Mouse (Mus musculus) ovary, postnatal 14 days (tissue): Measurements from ENCODE around the gene Uaca.

Source experiments
- DNase-seq: peaks from one replicate; pipeline ENCODE4 v3.0.0; 2022; ENCODE audit warnings: low spot score

Uaca gene

GRCm38 (mm10) chr9:60837449-60838141 lies 43.3 kb downstream of the Uaca start:
- DNase-seq = no peak

GRCm38 (mm10) chr9:60838331-60838872 lies 44.1 kb downstream of the Uaca start:
- no peak for DNase-seq

- no peak for DNase-seq
Observed at GRCm38 (mm10) chr9:60841393-60841792, 47.1 kb downstream of the Uaca start.

DNA sequence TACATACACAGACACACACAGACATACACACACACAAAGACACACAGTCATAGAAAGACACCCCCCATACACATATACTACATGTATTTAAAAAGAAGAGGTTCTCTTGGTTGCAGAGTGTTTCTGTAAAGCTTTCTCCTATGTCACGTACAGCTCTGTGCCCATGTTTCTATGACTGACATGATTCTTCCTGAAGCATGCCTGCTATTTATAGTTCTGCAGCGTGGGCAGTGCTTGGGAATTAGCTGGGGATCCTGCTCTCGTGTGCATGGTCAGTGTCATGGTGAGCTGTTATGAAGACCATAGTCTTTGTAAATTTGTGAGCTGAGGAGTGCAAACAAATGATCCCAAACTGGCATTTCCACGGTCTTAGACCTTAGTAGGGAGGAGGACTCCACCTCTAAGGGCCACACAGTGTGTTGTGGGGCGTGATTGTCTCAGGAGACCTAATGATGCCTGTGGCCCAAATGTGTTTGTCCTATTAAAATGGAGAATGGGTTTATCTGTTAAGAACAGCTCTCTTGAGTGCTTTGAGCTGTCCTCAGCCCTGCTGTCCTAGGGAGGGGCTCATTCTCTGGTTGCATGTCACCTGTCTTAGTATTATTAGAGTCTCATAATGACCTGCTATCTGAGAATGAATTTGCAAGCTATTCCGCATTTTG lies 49.2 kb downstream of the Uaca start:
- no peak for DNase-seq

DNA sequence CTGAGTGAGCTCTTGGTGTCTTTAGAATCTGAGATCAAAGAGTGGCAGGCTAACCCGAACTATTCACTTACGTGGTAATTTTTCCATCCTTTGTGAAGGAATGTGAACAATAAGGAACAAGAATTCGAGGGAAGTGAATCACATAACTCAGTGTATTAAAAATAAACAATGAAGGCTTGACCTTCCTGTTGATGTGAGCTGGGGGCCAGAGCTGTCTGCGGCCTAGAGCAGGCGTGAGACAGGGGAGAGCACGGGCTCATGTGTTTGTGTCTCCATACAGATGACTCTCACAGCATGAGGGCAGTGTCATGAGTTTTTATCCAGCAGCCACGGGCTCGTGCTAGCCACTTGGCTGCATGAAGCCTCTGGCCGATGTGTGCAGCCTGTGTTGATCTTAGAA lies 54.4 kb downstream of the Uaca start:
- DNase-seq = no peak

DNA sequence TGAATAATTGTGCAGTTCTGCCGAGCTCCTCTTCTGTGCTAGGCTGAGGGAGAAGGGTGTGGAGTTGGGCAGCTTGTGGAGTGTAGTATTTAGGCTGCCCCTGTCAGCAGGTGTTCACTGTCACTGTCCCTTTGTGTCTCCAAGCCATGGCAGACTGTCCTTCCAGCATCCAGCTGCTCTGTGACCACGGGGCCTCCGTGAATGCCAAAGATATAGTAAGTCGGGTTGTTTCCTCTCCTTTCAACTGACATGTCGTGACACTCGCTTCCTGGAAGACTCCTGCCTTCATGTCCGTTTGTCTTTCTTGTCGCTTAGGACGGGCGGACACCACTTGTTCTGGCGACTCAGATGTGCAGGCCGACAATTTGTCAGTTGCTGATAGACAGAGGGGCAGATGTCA lies 55.6 kb downstream of the Uaca start:
- no peak for DNase-seq

- DNase-seq = no peak
Observed at GRCm38 (mm10) chr9:60854196-60854595, 59.9 kb downstream of the Uaca start.

GRCm38 (mm10) chr9:60857833-60858232 lies 63.5 kb downstream of the Uaca start:
- DNase-seq = peak; percentile 45

GRCm38 (mm10) chr9:60858306-60858960 lies 64.1 kb downstream of the Uaca start:
- peak; percentile 49 for DNase-seq

- DNase-seq = no peak
Observed at GRCm38 (mm10) chr9:60859031-60859430, 64.7 kb downstream of the Uaca start.

- DNase-seq = no peak
Observed at GRCm38 (mm10) chr9:60861030-60861429, 66.7 kb downstream of the Uaca start.

GRCm38 (mm10) chr9:60864664-60865063 lies 70.3 kb downstream of the Uaca start:
- DNase-seq = no peak

DNA sequence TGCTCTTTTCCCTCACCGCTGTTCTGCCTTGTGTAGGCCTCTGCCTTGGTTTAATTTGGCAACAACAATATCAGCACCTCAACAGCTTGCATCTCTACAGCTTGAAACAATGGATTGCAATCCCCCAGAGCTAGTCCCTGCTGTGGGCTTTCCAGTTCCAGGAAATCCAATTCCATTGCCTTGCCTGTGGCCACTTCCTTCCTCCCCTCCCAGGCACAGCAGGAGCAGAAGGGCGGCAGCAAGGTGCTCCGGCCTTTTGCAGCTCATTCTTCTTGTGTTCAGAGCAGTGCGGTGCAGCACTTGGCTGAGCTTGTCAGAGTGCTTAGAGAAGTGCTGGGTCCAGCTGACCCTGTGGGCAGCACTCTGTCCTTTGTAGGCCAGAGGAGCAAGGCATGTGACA lies 71.5 kb downstream of the Uaca start:
- DNase-seq = no peak

GRCm38 (mm10) chr9:60870451-60870850 lies 76.1 kb downstream of the Uaca start:
- DNase-seq = no peak

GRCm38 (mm10) chr9:60870919-60871503 lies 76.7 kb downstream of the Uaca start:
- DNase-seq = no peak

- no peak for DNase-seq
Observed at GRCm38 (mm10) chr9:60873257-60874054, 79.1 kb downstream of the Uaca start.

DNA sequence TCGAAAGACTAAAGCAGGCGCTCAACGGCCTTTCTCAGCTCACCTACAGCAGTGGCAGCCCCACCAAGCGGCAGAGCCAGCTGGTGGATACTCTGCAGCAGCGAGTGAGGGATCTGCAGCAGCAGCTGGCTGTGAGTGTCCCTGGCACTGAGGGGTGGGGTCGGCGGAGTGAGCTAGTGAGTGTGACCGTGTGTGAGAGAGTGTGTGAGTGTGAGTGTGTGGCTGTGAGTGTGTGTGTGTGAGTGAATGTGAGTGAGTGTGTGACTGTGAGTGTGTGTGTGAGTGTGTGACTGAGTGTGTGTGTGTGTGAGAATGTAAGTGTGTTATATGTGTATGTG lies 79.7 kb downstream of the Uaca start:
- no peak for DNase-seq

DNA sequence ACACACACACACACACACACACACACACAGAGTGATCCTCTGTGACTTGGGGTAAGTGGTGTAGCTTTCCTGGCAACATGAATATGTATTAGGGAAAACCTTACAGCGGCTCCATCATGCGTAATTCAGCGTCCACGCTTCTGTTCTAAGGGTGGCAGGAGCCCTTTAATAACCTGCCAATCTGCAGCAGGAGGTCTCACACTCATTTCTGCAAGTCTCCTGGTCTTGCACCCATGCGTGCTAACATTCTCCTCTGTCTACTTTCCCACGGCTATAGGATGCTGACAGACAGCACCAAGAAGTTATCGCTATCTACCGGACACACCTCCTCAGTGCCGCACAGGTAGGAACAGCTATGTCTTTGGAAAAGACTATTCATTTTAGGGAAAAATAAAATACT lies 81.7 kb downstream of the Uaca start:
- no peak for DNase-seq

DNA sequence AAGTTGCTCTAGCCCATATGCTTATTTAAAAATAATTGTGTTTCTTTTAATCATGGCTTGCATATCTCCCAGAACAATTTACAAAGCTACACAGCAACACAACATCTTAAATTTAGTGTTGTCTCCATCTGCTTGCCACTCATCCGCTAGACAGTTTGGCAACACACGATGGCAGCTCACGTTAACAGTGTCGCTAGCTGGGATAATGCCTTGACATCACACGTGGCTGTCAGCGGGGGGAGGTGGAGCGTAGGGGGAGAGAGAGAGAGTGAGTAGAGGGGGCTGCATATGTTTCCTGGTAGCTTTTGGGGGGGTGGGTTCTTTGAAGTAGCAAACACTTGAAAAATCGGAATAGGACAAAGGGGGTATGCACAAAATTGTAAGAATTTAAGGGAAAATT lies 82.2 kb downstream of the Uaca start:
- DNase-seq = no peak

DNA sequence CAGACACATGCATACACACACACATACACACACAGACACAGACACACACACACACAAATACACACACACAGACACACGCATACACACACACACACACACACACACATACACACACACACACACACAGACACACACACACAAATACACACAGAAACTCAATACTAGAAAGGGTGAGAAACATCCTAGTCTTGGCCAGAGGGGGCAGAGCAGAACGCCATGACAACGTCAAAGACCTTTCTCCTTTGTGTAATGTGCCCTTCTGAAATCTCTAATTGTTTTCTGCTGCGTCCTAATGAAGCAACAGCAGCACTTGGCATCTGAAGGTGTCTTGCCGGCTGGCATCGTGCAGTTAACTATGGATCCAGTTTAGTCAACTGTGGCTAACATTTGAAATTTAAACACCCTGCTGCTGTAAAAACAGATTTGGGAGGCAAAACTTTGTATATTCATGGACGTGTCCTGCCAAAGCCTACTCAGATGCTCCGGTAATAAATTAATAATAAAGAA lies 83.8 kb downstream of the Uaca start:
- no peak for DNase-seq

GRCm38 (mm10) chr9:60878630-60879029 lies 84.3 kb downstream of the Uaca start:
- DNase-seq = no peak

DNA sequence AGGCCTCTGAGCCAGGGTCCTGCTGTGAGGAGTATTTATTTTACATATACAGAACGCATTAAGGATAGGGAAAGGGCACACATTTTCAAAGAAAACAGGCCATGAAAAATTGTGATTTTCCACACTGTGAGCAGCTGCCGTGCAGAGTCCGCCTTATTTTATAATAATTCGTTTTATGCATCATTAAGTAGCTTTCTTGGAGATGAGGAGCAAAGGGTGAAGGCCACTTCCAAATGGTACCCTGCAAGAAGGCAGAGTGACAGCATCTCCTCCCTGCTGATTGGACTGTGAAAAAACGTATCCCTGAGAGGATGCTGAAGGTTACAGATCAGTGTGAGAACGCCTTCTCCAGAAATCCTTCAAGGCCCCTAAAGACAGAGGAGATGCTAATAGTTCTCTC lies 90.8 kb downstream of the Uaca start:
- DNase-seq = no peak
